Mouse (Mus musculus) neural tube, embryonic 11.5 days (tissue): ENCODE results near the gene Srd5a1. TPM values are rescaled to one million over a fixed set of nuclear protein-coding genes. Genes with fewer than 3 reads are reported as not detected.
"Not testable (repeated sequence)": the region's sequence is repeated elsewhere in the genome, so short reads cannot be mapped to it uniquely, and the experiment has no call there.

Experiments
- ATAC-seq: fragments of 200-750 bp; cut with Nextera tagmentation; 2 replicates; pipeline ENCODE4 v1.8.0; 2017; ENCODE audit warnings: moderate number of reproducible peaks, mild to moderate bottlenecking, moderate TSS enrichment, moderate library complexity; ENCODE audit not compliant: insufficient read depth, low FRiP score, low TSS enrichment
- DNase-seq: peaks from one replicate; pipeline ENCODE4 v3.0.0-alpha.2; 2015; ENCODE audit warnings: low spot score
- H3K27ac ChIP-seq: fragments of 300-500 bp; sonication (generic); 2 replicates; pipeline ENCODE4 v1.5.1; 2014; ENCODE audit warnings: low read depth, mild to moderate bottlenecking, low read length
- H3K27me3 ChIP-seq: fragments of 300-500 bp; sonication (generic); 2 replicates; pipeline ENCODE4 v1.6.1; 2014; ENCODE audit warnings: mild to moderate bottlenecking, low read length, mixed read lengths; ENCODE audit not compliant: control insufficient read depth, insufficient read depth
- H3K36me3 ChIP-seq: fragments of 300-500 bp; sonication (generic); 2 replicates; pipeline ENCODE4 v1.6.1; 2014; ENCODE audit warnings: mild to moderate bottlenecking, low read length, moderate library complexity, mixed read lengths; ENCODE audit not compliant: control insufficient read depth, insufficient read depth
- H3K4me1 ChIP-seq: fragments of 300-500 bp; sonication (generic); 2 replicates; pipeline ENCODE4 v1.6.1; 2014; ENCODE audit warnings: low read length, mixed read lengths; ENCODE audit not compliant: control insufficient read depth, insufficient read depth
- H3K4me2 ChIP-seq: fragments of 300-500 bp; sonication (generic); 2 replicates; pipeline ENCODE4 v1.6.1; 2014; ENCODE audit warnings: low read depth, mild to moderate bottlenecking, moderate library complexity
- H3K4me3 ChIP-seq: fragments of 300-500 bp; sonication (generic); 2 replicates; pipeline ENCODE4 v1.5.1; 2014; ENCODE audit warnings: low read depth, low read length
- H3K9ac ChIP-seq: fragments of 300-500 bp; sonication (generic); 2 replicates; pipeline ENCODE4 v1.6.1; 2014; ENCODE audit warnings: mild to moderate bottlenecking, low read length
- H3K9me3 ChIP-seq: fragments of 300-500 bp; sonication (generic); 2 replicates; pipeline ENCODE4 v1.6.1; 2016; ENCODE audit warnings: low read length; ENCODE audit not compliant: control insufficient read depth
- WGBS: fragments of 180-500 bp; shearing (Covaris S2); extraction: QIAGEN DNeasy Blood & Tissue Kit; methylation state at CpG from one replicate; pipeline ENCODE4 v1.1.7; 2014; 5-methylcytosine and 5-hydroxymethylcytosine counted together
- polyA plus RNA-seq: library from polyadenylated mRNA; unstranded; fragments of >200 nt; fragmentation: Nextera tagmentation; extraction: Ambion mirVana; gene quantifications from 2 replicates; pipeline ENCODE4 v1.2.1, GENCODE M21; 2014

Srd5a1 gene
- polyA plus RNA-seq, 1 experiment from 2014 or later = 26.0 TPM

- ATAC-seq = no peak
These were observed 33.9 kb downstream of the Srd5a1 start for GRCm38 (mm10) chr13:69577181-69577834.

DNA sequence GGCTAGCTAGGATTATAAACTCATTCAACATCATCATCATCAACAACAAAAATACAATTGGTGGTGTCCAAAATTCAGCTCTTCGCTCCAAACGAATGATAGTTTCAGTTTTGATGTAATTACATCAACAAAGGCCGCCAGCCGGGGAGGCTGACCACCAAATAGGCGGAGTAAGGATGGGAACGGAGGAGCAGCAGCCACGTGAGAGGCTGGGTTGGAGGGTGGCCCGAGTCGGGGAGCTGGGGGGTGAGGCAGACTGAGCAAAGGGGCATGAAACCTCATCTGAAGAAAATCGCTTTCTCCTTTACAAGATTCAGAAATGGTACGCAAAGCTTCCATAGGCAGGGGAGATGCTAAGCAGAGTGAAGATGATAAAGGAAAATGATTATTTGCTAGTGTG lies 34.6 kb downstream of the Srd5a1 start:
- no peaks in the 10 kb centered on the region for H3K36me3 ChIP-seq
- H3K9me3 ChIP-seq = no peaks in the 10 kb centered on the region
- H3K4me1 ChIP-seq = no peaks in the 10 kb centered on the region
- ATAC-seq (no peak), DNase-seq (no peak)
- H3K27ac ChIP-seq = no peak overlapping the region
- H3K4me3 ChIP-seq = no peak overlapping the region
- H3K27me3 ChIP-seq = no peaks in the 10 kb centered on the region
- no peak overlapping the region for H3K9ac ChIP-seq
- H3K4me2 ChIP-seq = no peak overlapping the region
- 59% methylated on average over 11 of the region's 11 CpGs for WGBS

More at GRCm38 (mm10) chr13:69577181-69577834, 33.9 kb downstream of the Srd5a1 start:
- Histone ChIP-seq H3K36me3 (no peaks in the 10 kb centered on the region), H3K4me1 (no peaks in the 10 kb centered on the region), H3K27me3 (no peaks in the 10 kb centered on the region), H3K9ac (no peak overlapping the region), H3K27ac (no peak overlapping the region), H3K4me2 (no peak overlapping the region), H3K9me3 (no peaks in the 10 kb centered on the region), H3K4me3 (no peak overlapping the region)
- WGBS = 86% methylated on average over 16 of the region's 16 CpGs
- DNase-seq = no peak

- Histone ChIP-seq H3K9me3 (no peaks in the 10 kb centered on the region), H3K27me3 (no peaks in the 10 kb centered on the region), H3K27ac (no peak overlapping the region), H3K4me1 (no peaks in the 10 kb centered on the region), H3K4me3 (no peak overlapping the region), H3K4me2 (no peak overlapping the region), H3K9ac (no peak overlapping the region), H3K36me3 (no peaks in the 10 kb centered on the region)
- DNase-seq = no peak
- WGBS = 91% methylated on average over 3 of the region's 3 CpGs
- ATAC-seq = no peak
These were observed 38.6 kb downstream of the Srd5a1 start for GRCm38 (mm10) chr13:69572594-69572993.

DNA sequence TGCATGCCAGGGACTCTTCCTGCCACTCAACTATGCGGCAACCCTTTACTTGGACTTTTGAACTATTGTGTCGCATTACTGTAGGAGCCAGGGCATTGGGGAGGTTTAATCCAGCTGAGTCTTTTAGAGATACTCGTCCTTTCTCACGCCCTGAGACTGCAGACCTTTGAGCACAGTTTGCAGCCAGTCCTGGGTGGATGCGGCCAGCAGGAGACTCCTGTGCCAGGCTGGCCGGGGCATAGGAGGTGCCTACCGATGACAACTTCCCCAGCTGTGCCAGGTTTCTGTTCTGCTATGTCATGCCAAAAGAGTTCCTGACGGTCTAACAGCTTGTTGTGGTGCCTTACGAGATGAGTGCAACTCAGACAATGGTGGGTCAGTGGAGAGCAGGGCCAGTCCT lies 42.0 kb downstream of the Srd5a1 start:
- no peaks in the 10 kb centered on the region for H3K4me1 ChIP-seq
- H3K4me3 ChIP-seq = no peak overlapping the region
- DNase-seq = no peak
- H3K9ac ChIP-seq = no peak overlapping the region
- no peaks in the 10 kb centered on the region for H3K36me3 ChIP-seq
- no peak overlapping the region for H3K4me2 ChIP-seq
- no peak overlapping the region for H3K27ac ChIP-seq
- WGBS = 86% methylated on average over 9 of the region's 9 CpGs
- H3K9me3 ChIP-seq = no peaks in the 10 kb centered on the region
- no peak for ATAC-seq
- H3K27me3 ChIP-seq = no peaks in the 10 kb centered on the region

GRCm38 (mm10) chr13:69565401-69565800 lies 45.8 kb downstream of the Srd5a1 start:
- 96% methylated on average over 4 of the region's 4 CpGs for WGBS
- H3K9me3 ChIP-seq, H3K27me3 ChIP-seq, H3K27ac ChIP-seq, H3K36me3 ChIP-seq, H3K4me1 ChIP-seq, H3K9ac ChIP-seq, H3K4me3 ChIP-seq, ATAC-seq, H3K4me2 ChIP-seq, DNase-seq: not testable (repeated sequence)

DNA sequence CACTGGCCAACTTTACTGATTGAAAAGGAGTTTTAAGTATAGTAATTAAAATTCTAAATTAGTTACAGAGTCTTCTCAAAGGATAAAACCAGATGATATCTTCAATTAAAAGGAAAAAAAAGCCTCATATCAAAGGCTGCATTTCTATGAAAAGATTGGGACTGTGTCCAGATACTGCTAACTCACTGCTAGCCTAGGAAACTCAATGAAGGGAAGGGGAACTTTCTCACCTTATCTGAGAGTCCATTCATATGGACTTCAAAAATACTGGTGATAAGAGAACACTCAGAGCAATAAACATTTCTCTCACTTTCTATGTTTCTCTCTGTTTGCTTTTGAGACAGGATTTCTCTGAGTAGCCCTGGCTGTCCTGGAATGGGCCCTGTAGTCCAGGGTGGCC lies 46.7 kb downstream of the Srd5a1 start:
- no peak for ATAC-seq
- H3K36me3 ChIP-seq = no peaks in the 10 kb centered on the region
- H3K4me3 ChIP-seq = no peak overlapping the region
- no peaks in the 10 kb centered on the region; the same call in 1 of the 2 replicates for H3K4me1 ChIP-seq
- H3K9me3 ChIP-seq = no peaks in the 10 kb centered on the region
- no peak overlapping the region for H3K4me2 ChIP-seq
- no peak overlapping the region for H3K27ac ChIP-seq
- H3K27me3 ChIP-seq = no peaks in the 10 kb centered on the region
- no peak overlapping the region for H3K9ac ChIP-seq
- no peak for DNase-seq

- Histone ChIP-seq H3K4me1 (no peaks in the 10 kb centered on the region; the same call in 1 of the 2 replicates), H3K27me3 (no peaks in the 10 kb centered on the region), H3K4me2 (no peak overlapping the region), H3K4me3 (no peak overlapping the region), H3K27ac (no peak overlapping the region), H3K9ac (no peak overlapping the region), H3K9me3 (no peaks in the 10 kb centered on the region), H3K36me3 (no peaks in the 10 kb centered on the region)
- DNase-seq = no peak
- WGBS = 82% methylated on average over 3 of the region's 3 CpGs
- ATAC-seq = no peak
These were observed 47.3 kb downstream of the Srd5a1 start for GRCm38 (mm10) chr13:69563905-69564304.

- Histone ChIP-seq H3K9me3 (no peaks in the 10 kb centered on the region), H3K4me2 (no peak overlapping the region), H3K9ac (no peak overlapping the region), H3K4me1 (no peaks in the 10 kb centered on the region; the same call in 1 of the 2 replicates), H3K27ac (no peak overlapping the region), H3K27me3 (no peaks in the 10 kb centered on the region), H3K4me3 (no peak overlapping the region), H3K36me3 (no peaks in the 10 kb centered on the region)
- DNase-seq (no peak), ATAC-seq (no peak)
- 74% methylated on average over 12 of the region's 12 CpGs for WGBS
These were observed 48.3 kb downstream of the Srd5a1 start for GRCm38 (mm10) chr13:69562654-69563574.
